Mouse (Mus musculus): ENCODE measurements around the gene Olfr767.
"Not testable (repeated sequence)": the region's sequence is repeated elsewhere in the genome, so short reads cannot be mapped to it uniquely, and the experiment has no call there.

Gene Olfr767

DNA sequence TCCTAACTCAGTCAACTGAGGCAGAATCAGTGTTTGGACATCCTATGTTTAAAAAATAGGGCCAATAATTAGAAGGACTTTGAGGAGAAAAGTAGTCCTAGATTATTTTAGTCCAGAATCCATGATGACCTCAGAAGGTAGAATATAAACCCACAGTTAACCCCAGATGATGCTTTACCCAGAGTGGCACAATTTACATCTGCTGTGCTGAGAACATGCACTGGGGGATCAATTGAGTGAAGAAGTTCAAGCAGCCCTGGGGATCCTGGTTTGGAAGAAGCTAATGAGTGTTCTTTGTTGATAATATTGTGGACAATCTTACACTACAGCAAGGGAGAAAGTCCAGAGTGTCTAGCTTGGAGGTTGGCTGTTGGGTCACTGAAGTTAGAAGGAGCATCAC, at the start of gene Olfr767:
Olfr767 (minus strand) TSS at position 101 of the 400 bp plus-strand sequence.
- DNase-seq (ENCODE audit: low read depth, low spot score), result not testable (repeated sequence)

DNA sequence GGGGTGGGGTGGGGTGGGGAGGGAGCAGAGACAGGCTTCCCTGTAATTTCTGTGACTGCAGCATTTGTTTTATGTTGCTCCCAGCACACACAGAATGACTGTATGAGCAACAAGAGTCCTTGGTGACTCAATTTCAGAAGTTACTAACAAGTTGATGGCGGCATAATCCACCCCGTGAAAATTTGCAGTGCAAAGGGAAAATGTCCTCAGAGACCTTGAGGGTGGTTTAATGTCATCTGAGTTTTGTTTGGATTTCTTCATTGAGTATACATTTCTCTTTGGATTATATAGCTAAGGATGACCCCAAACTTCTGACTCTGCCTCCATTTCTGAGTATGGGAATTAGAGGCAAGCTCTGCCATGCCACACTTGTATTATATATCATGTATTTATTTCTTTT, 35.1 kb upstream of the Olfr767 start, which contains the start of gene Olfr769:
Olfr769 (minus strand) TSS at position 101 of the 400 bp plus-strand sequence.
- DNase-seq (ENCODE audit: low read depth, low spot score), result no peak

DNA sequence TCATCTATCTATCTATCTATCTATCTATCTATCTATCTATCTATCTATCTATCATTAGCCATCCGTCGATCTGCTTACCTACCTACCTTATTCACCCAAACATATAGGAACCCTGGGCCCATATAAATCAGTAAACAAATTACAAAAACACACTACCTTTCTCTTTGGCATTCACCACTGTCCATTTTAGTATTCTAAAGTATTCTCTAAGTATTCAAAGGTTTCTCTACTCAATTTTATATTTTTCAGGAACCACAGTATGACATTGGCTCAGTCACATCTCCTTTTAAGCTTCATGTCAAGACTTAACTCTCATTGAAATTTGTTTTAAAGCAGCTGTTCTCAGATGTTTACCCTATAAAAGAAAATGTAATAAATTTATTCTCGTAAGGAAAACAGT, 32.4 kb upstream of the Olfr767 start:
- no peak for DNase-seq (ENCODE audit: low read depth, low spot score)

DNA sequence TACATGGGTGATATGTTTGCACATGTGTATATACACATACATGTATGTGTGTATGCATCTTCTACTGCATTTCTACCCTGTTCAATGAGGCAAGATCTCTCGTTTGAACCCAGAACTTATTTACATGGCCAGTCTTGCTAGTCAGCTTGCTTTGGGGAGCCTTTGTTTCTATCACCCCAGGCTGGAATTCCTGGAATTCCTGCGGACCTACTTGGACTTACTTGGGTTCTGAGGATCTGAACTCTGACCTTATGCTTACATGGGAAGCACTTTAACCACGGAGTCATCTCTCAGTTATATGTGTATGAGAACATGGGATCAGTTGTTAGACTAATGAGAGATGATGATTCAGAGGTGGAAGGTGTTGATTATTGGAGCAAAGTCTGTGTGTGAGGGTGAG, 18.5 kb upstream of the Olfr767 start:
- DNase-seq (ENCODE audit: low read depth, low spot score), result peak; percentile 52

DNA sequence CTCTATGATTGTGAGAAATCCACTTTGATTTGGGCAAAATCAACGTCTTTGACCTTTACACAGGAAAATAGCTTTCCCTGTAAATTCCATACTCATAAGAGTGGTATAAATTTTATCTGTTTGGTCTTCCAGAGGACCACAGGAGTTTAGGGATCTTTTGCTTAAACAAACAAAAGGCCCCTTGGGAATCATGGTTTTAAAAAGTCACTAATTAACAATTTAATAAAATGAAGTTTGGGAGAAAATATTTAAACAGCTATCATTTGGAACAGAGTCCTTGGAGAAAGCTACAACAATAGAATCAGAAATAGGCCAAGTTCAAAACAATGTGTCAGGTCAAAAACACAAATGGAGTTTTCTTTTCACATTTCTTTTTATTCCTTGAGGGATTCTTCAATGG, 16.6 kb upstream of the Olfr767 start, which contains the start of gene Olfr768:
Olfr768 (minus strand) TSS at position 101 of the 400 bp plus-strand sequence.
- no peak for DNase-seq (ENCODE audit: low read depth, low spot score)

DNA sequence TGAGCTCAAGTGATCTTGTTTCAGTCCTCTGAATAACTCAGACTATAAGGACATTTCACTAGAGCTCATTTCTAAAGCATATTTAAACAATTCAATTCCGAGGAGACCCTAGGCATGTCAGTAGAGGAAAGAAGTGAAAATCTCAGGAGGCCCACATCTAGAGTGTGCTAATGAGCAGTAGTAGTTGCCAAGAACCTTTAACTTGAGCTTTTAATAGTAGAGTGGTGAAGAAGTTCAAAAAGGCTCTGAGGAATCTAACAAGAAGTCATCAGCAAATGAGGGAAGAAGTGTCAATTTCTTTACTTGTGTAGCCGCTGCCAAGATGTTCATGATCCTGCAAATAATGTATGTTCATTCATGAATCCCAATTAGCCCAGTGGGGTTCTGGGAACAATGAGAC, 13.8 kb downstream of the Olfr767 start, which contains the start of gene Olfr766-ps1:
Olfr766-ps1 (minus strand) TSS at position 101 of the 400 bp plus-strand sequence.
- DNase-seq (ENCODE audit: low read depth, low spot score), result no peak

DNA sequence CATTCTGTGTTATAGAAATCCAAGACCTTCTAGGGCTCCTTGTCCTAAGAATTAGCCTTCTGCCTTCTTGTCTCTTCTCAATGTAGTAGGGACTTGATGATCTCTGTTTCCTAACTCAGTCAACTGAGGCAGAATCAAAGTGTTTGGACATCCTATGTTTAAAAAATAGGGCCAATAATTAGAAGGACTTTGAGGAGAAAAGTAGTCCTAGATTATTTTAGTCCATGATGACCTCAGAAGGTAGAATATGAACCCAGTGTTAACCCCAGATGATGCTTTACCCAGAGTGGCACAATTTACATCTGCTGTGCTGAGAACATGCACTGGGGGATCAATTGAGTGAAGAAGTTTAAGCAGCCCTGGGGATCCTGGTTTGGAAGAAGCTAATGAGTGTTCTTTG, 32.8 kb downstream of the Olfr767 start, which contains the start of gene Olfr765:
Olfr765 (minus strand) TSS at position 101 of the 400 bp plus-strand sequence.
- not testable (repeated sequence) for DNase-seq (ENCODE audit: low read depth, low spot score)

DNA sequence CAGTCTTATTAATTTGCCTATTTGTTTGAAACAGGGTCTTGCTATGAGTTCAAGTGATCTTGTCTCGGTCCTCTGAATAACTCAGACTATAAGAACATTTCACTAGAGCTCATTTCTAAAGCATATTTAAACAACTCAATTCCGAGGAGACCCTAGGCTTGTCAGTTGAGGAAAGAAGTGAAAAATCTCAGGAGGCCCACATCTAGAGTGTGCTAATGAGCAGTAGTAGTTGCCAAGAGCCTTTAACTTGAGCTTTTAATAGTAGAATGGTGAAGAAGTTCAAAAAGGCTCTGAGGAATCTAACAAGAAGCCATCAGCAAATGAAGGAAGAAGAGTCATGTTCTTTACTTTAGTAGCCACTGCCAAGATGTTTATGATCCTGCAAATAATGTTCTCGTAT, 42.9 kb downstream of the Olfr767 start, which contains the start of gene Olfr764-ps1:
Olfr764-ps1 (minus strand) TSS at position 101 of the 400 bp plus-strand sequence.
- DNase-seq (ENCODE audit: low read depth, low spot score), result no peak

DNA sequence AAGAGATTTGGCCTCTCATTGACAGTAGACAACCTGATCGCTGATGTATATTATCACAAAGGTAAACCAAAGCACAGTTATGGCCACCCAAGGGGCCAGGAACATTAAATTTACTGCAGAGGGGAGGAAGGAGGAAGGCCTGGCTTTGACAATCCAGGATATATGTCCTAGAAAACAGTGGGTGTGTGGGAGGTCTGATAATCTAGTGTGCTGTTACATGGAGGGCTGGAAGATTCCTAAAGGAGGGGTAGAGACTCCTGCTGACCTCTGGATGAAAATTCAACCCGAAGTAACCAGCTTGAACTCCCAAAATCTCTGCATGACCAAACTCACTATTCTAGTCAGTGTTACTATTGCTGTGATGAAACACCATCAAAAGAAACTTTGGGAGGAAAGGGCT, 54.4 kb downstream of the Olfr767 start:
- DNase-seq (ENCODE audit: low read depth, low spot score), result no peak

DNA sequence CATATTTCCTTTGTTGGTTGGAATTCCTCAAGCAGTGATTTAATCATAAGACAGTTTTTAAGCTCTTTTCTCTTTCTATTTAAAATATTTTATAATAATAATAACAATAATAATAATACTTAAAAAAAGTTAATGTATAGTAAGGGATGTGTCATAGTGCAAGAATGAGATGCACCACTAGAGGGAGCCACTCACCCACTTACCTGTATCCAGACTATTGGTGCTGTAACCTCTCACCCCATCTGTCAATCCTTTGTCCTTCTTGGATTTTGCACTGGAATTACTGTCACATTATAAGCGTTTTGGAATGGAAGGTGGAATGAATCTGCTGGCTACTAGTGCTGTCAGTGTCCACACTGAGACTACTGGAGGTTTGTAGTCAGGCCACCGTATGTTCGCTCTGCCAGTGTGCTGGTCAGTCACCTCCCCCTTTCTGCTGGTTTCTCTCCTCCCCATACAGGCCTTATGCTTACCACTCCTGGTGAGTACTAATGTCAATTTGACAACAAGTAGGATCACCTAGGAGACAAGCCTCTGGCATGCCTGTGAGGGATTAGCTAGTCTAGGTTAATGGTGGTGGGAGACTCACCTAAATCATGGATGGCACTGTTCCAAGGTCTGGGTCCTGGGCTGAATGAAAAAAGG, 56.6 kb downstream of the Olfr767 start:
- DNase-seq (ENCODE audit: low read depth, low spot score), result peak; percentile 83
